Mouse (Mus musculus): ENCODE measurements at regions not wholly inside any gene's neighbourhood (a gene's known extent, or its start where the extent isn't known, plus 50 kb on each side); places are given as distances from the start of the nearest gene placed in this dataset.
"Not testable (repeated sequence)": the region's sequence is repeated elsewhere in the genome, so short reads cannot be mapped to it uniquely, and the experiment has no call there.

DNA sequence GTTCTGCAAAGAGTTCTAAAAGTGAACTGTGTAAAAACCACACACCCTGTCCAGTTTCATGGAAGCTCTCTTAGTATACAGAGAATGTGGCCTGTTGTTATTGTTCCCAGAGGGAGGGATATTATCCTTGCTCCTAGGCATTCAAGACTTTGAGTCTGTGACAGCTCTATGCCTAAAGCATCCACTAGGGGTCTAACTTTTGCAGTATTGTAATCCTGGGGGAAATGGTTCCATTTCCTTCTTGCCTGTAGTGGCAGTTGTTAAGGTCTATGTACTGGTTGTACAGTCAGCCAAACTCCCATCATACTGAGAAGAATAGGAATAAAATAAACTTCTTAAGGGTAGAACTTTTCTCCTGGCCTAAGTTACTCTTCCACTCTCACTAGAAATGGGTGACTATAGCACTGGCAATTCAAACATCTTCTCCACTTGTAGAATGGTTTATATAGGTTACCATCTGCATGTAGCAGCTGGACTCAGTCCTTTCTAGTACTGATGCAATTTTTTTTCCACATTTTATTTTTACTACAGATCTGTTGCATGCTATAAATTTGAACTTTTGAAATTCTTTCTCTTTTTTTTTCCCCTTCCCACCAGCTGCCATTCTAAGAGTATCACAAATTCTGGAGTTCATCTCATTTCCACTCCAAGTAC, 51.4 kb upstream of the Dpt start:
- DNase-seq (ENCODE audit: extremely low read depth, low read depth), result no peak

DNA sequence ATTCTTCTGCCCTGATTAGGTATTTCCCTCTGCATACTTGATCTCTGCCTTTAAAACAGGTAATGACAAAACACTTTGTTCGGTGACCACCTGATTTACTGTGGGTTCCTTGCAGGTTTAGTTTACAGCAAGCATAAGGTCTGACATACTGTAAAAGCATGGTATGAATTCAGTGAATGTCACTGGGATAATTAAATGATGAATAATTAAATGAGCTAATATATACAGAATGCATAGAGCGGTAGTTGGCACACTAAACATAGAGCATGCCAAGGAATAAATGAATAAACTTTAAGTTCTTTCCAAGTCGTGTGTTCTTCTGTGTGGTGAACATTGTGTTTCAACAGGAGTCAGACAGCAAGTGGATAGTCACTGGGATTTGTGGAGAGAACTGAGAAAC, 51.9 kb upstream of the Dpt start:
- no peak for DNase-seq (ENCODE audit: extremely low read depth, low read depth)

GRCm38 (mm10) chr1:164742897-164743296, 53.5 kb upstream of the Dpt start:
- DNase-seq (ENCODE audit: extremely low read depth, low read depth), result not testable (repeated sequence)

- no peak for DNase-seq (ENCODE audit: extremely low read depth, low read depth)
Observed at GRCm38 (mm10) chr1:164735646-164736045, 60.8 kb upstream of the Dpt start.

DNA sequence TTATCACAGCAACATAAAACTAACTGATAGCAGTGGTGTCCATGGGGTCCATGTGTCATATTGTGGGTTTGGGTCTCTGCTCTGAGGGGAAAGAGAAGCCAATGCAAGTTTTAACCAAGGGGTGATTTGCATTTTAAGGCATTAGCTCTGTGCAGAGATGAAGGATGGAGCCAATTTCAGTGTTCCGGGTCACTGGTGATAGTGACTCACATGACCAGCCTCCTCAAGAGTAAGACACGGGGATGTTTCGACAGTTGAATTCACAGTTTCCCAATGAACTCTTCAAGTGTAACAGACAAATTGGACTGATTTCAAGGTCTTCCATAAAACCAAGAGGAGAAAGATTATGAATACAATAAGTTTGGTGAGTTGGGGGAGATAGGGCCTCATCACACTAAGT, 62.7 kb upstream of the Dpt start:
- DNase-seq (ENCODE audit: extremely low read depth, low read depth), result no peak

- no peak for DNase-seq (ENCODE audit: extremely low read depth, low read depth)
Observed at GRCm38 (mm10) chr1:164722054-164722453, 74.4 kb upstream of the Dpt start.

DNA sequence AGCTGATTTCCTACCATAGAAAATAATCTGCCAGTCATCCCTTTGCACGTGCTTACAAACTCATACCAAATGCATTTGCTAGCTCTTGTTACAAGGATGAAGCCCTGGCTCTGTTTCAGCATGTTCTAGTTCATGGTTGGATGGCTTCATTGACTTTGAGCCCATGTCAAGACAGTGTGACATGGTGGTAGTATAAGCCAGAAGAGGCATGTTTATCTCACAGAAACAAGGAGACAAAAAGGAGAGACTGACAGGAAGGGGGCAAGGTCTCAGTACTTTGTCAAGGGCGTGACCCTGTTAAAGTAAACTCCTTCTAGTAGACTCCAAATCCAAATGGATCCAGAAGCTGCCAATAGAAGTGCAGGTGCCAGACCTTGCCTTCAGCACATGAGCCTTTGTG, 81.5 kb upstream of the Dpt start:
- DNase-seq (ENCODE audit: extremely low read depth, low read depth), result no peak

- no peak for DNase-seq (ENCODE audit: extremely low read depth, low read depth)
Observed at GRCm38 (mm10) chr1:164713798-164714551, 82.5 kb upstream of the Dpt start.

DNA sequence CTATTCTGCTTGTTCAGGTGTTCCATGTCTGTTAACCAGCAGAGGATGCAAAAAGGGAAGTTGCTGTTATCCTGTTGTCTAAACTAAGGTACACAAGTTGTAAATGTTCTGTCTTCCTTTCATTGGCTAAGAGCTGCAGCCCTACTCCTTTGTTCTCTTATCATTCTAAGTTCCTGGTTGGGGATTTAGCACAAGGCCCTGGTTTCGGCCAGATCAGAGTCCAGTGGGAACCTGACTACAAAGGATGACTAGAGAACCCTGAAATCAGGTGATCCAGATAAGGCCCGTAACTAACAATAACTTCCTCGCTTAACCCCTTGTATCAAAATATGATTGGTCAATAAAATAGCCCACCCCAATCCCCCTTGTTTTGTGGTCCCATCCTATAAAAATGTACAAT, 83.9 kb upstream of the Dpt start:
- no peak for DNase-seq (ENCODE audit: extremely low read depth, low read depth)

GRCm38 (mm10) chr1:164704397-164705091, 91.9 kb upstream of the Dpt start:
- DNase-seq (ENCODE audit: extremely low read depth, low read depth), result no peak

DNA sequence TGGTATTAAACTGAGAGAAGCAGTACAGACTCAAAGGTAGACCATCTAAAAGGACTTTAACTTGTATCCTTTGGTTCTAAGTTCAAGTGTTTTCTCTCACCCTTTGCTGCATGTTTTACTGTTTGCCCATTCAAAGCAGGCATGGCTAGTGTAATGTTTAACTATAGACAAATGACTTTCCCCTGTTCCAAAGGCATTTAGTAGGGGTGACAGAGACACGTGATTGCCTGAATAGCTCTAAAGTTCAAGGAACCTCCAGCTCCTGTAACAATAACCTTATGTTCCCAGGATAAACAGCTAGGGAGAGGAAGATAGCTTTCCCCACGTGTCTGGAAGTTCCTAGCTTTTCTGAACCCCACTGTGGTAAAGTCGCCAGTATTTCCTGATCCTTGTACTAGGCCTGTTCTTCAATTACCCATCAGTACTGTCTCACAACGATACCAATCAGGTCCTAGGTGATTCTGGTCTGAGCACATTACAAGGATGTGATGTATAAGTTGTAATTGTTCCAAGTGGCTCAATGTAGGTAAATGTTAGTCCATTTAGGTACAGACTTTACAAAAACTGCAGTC, 92.8 kb upstream of the Dpt start:
- DNase-seq (ENCODE audit: extremely low read depth, low read depth), result no peak

DNA sequence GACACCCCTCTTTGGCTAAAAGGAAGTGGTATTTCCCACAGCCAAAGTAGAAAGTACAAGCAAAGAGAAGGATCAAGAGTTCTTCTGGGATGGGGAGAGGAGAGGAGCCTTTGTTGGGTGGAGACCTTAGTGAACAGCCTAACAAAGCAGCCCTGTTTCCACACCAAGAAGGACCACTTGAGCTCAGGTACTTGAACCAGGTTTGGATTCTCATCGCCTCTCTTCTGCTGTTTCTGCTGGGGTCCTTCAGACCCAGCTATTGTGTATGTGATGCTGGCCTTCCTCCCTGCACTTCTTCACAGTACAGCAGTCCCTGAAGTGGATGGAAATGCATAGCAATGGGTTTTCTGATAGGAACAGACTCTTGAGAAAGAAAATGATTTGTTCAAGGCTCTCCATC, 106.4 kb upstream of the Dpt start:
- DNase-seq (ENCODE audit: extremely low read depth, low read depth), result no peak

DNA sequence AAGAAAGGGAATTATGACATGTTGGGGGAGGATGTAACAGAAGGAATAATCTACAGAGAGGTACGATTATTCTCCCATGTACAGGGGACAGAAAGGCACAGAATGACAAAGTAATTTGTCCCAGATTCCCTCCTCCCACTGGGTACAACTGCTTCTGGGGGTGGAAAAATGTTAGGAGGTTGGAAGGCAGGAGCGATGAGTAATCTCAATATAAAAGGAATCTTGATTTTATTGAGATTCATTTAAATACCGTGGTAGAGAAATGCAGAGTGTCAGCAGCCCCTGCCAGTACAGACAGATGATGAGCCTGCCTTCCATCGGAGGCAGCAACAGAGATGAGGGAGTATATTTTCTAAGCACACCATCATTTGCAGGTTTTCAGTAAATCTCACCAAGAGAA, 107.1 kb upstream of the Dpt start:
- no peak for DNase-seq (ENCODE audit: extremely low read depth, low read depth)

DNA sequence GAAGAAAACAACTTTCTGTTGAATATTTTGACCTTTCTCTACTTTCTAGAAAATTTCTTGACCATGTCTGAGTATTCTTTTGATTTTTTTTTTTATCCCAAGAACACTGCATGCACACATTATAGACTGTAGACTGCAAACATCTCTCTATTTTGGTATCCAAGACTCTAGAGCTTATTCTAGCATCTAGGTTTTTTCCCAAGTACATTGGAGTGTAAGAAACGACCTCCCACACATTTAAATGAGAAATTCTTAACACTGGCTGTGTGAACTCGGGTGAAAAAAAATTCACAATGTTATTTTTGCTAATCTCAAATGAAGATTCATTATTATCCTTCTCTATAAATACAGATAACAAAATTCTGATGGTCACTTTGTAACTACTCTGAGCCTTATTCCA, 112.0 kb upstream of the Dpt start:
- no peak for DNase-seq (ENCODE audit: extremely low read depth, low read depth)

DNA sequence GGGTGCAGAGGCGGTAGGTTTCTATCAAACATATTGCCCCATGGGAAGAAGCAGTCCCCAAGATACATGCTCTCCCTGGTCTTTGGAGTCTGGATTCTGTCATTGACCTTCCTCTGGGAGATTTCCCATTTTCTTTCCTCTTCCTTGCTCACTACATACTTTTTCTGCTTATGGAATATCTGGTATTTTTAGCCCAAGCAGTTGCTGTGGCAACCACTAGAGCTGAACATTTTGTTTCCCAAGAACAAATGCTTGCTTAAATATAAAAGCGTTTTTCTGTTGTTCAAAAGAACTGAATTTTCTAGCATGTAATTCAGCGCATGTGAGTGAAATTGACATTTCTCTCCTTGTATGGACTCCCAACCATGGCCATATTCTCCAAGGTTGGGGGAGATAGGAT, 112.7 kb upstream of the Dpt start:
- no peak for DNase-seq (ENCODE audit: extremely low read depth, low read depth)

DNA sequence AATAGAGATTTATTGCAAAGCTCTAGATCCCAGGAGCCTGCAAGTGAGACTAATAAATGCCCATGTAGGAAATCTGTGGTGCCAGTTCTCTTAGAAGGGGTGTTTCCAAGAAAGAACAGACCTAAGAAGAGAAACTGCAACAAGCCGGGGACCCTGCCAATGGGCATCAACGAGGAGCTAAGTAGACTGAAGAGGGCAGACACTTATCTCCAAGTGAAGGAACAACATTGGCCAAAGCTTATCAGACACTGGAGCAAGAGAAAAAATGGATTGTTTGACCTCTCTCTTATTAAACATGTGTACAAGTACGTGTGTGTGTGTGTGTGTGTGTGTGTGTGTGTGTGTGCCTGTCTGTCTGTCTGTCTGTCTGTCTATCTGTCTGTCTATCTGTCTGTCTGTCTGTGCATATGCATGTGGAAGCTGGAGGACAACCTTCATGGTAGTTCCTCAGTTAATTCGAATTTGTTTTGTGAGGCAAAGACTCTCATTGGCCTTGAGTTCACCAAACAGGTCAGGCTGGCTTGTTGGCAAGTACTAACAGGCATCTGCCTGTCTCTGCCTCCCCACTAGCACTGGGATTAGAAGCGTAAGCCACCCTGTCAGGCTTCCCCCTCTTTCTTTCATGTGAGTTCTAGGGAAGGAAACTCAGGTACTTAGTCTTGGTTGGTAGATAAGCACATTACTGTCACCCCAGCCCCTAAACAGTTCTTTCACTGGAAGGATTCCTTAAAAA, 113.4 kb upstream of the Dpt start:
- no peak for DNase-seq (ENCODE audit: extremely low read depth, low read depth)

- DNase-seq (ENCODE audit: extremely low read depth, low read depth), result no peak
Observed at GRCm38 (mm10) chr1:164682426-164682825, 114.0 kb upstream of the Dpt start.

GRCm38 (mm10) chr1:164681582-164681981, 114.9 kb upstream of the Dpt start:
- no peak for DNase-seq (ENCODE audit: extremely low read depth, low read depth)

GRCm38 (mm10) chr1:164678303-164678702, 118.1 kb upstream of the Dpt start:
- DNase-seq (ENCODE audit: extremely low read depth, low read depth), result no peak

GRCm38 (mm10) chr1:164652244-164652643, 144.2 kb upstream of the Dpt start:
- DNase-seq (ENCODE audit: extremely low read depth, low read depth), result no peak

DNA sequence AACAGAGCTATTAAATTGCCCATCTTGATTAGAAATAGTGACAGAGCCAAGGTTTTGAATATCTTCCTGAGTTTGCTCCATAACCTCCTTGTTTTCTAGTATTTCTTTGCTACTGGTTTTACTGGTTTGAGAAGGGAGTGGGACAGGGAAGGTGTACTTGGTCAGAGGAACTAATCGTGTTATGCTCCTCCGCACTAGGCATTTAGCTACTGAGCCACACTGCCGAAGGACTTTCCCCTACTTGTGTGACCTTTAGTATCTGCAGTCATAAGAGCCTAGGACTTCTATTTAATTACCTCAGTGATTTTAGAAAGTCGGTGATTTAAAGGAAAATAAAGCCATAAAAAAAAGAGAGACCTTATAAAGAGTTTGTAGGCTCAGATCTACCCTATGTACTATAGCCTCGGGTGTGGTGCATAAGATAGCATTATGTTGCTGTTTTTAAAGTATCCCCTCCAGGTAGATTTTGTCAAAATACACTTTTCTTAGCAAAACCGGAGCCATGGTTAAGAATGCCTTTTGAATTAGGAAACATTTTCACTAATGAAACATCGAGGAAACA, 158.5 kb upstream of the Dpt start:
- DNase-seq (ENCODE audit: extremely low read depth, low read depth), result no peak
